Mouse (Mus musculus) hindbrain, embryonic 12.5 days (tissue): Measurements from ENCODE around the gene Arpc5l. TPM values are rescaled to one million over a fixed set of nuclear protein-coding genes. Genes with fewer than 3 reads are reported as not detected.

Source experiments
- ATAC-seq: fragments of 200-750 bp; cut with Nextera tagmentation; 2 replicates; pipeline ENCODE4 v1.8.0; 2017; ENCODE audit warnings: moderate TSS enrichment; ENCODE audit not compliant: low FRiP score
- H3K27ac ChIP-seq: fragments of 300-500 bp; sonication (generic); 2 replicates; pipeline ENCODE4 v1.5.1; 2016; ENCODE audit warnings: mild to moderate bottlenecking
- H3K27me3 ChIP-seq: fragments of 300-500 bp; sonication (generic); 2 replicates; pipeline ENCODE4 v1.6.1; 2016; ENCODE audit warnings: mild to moderate bottlenecking
- H3K36me3 ChIP-seq: fragments of 300-500 bp; sonication (generic); 2 replicates; pipeline ENCODE4 v1.6.1; 2016; ENCODE audit warnings: mild to moderate bottlenecking
- H3K4me1 ChIP-seq: fragments of 300-500 bp; sonication (generic); 2 replicates; pipeline ENCODE4 v1.6.1; 2016
- H3K4me2 ChIP-seq: fragments of 300-500 bp; sonication (generic); replicated peaks from 2 replicates; pipeline ENCODE4 v1.6.1; 2016; ENCODE audit warnings: mild to moderate bottlenecking
- H3K4me3 ChIP-seq: fragments of 300-500 bp; sonication (generic); 2 replicates; pipeline ENCODE4 v1.5.1; 2016; ENCODE audit warnings: mild to moderate bottlenecking
- H3K9ac ChIP-seq: fragments of 300-500 bp; sonication (generic); 2 replicates; pipeline ENCODE4 v1.6.1; 2016; ENCODE audit warnings: mild to moderate bottlenecking, moderate library complexity
- H3K9me3 ChIP-seq: fragments of 300-500 bp; sonication (generic); replicated peaks from 2 replicates; pipeline ENCODE4 v1.6.1; 2016; ENCODE audit warnings: mild to moderate bottlenecking
- WGBS: fragments of 180-500 bp; shearing (Covaris S2); methylation state at CpG from one replicate; pipeline ENCODE4 v1.1.7; 2016; 5-methylcytosine and 5-hydroxymethylcytosine counted together
- polyA plus RNA-seq: library from polyadenylated mRNA; unstranded; fragments of >200 nt; fragmentation: Nextera tagmentation; extraction: Ambion mirVana; gene quantifications from 2 replicates; pipeline ENCODE4 v1.2.1, GENCODE M21; 2016

The Arpc5l gene
- polyA plus RNA-seq, 1 experiment from 2014 or later: 129 TPM

DNA sequence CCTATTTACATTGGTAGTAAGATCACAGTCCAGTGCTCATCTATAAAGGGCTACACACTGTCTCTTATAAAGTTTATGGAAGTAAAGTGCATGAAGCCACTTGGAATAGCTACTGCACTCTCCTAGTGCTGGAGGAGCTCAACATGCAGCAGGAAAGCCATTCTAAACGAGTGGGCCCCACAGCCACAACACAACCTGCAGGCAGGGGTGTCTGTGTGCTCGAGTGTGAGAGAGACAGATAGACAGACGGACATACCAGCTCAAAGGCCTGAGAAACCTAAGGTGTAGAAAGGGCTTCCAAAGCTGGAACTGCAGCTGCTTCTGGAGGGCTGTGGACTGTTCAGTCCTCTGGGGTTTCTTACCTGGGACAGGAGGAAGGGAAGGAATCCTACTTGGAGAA lies 11.4 kb downstream of the Arpc5l start:
- H3K9me3 ChIP-seq: no peaks in the 10 kb centered on the region
- no peaks in the 10 kb centered on the region for H3K4me1 ChIP-seq
- H3K27ac ChIP-seq: no peak overlapping the region
- no peak for ATAC-seq
- no peaks in the 10 kb centered on the region for H3K27me3 ChIP-seq
- H3K36me3 ChIP-seq: peaks cover 72% of the 10 kb centered on the region
- H3K4me2 ChIP-seq: no peak overlapping the region
- 78% methylated on average over 3 of the region's 3 CpGs for WGBS
- no peak overlapping the region for H3K4me3 ChIP-seq
- no peak overlapping the region for H3K9ac ChIP-seq

- Histone ChIP-seq H3K36me3 (peaks cover 77% of the 10 kb centered on the region), H3K4me3 (no peak overlapping the region), H3K4me2 (no peak overlapping the region), H3K9me3 (no peaks in the 10 kb centered on the region), H3K4me1 (no peaks in the 10 kb centered on the region), H3K27me3 (no peaks in the 10 kb centered on the region), H3K9ac (no peak overlapping the region), H3K27ac (no peak overlapping the region)
- WGBS: 87% methylated on average over 1 of the region's 1 CpGs
- ATAC-seq: no peak
Measured at GRCm38 (mm10) chr2:39020004-39020403, 14.9 kb downstream of the Arpc5l start.

DNA sequence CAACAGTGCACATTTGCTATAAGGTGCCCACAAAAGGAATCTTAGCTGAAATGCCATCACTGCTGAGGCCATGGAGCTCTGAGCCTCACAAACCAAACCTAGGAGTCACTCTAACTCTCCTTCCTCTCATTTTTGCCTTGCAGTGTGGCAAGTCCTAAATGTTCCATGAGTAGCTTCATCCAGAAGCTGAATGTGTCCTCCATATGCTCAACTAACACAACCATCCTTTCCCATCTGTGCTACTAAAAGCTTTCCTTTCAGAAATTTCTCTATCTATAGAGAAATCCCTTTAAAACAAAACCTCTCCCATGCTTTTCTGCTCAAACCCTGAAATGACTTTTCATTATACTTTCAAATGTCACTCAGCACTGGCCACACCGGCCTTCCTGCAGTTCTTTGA lies 26.5 kb downstream of the Arpc5l start:
- Histone ChIP-seq H3K4me3 (no peak overlapping the region), H3K27ac (no peak overlapping the region), H3K9me3 (no peaks in the 10 kb centered on the region), H3K27me3 (no peaks in the 10 kb centered on the region), H3K9ac (no peak overlapping the region), H3K4me1 (no peaks in the 10 kb centered on the region), H3K36me3 (peaks cover 75% of the 10 kb centered on the region), H3K4me2 (no peak overlapping the region)
- no peak for ATAC-seq
- WGBS: 91% methylated on average over 1 of the region's 1 CpGs

- H3K9me3 ChIP-seq: no peaks in the 10 kb centered on the region
- no peak overlapping the region for H3K9ac ChIP-seq
- H3K4me2 ChIP-seq: no peak overlapping the region
- no peak overlapping the region for H3K4me3 ChIP-seq
- WGBS: 88% methylated on average over 1 of the region's 1 CpGs
- H3K4me1 ChIP-seq: no peaks in the 10 kb centered on the region
- H3K27ac ChIP-seq: no peak overlapping the region
- ATAC-seq: no peak
- H3K27me3 ChIP-seq: no peaks in the 10 kb centered on the region
- H3K36me3 ChIP-seq: peaks cover 62% of the 10 kb centered on the region
Measured at GRCm38 (mm10) chr2:39040215-39040614, 35.1 kb downstream of the Arpc5l start.

GRCm38 (mm10) chr2:39048515-39048914 lies 43.4 kb downstream of the Arpc5l start:
- no peak for ATAC-seq
- H3K27me3 ChIP-seq: no peaks in the 10 kb centered on the region
- H3K9ac ChIP-seq: no peak overlapping the region
- 100% methylated on average over 1 of the region's 1 CpGs for WGBS
- H3K4me1 ChIP-seq: no peaks in the 10 kb centered on the region
- no peak overlapping the region for H3K27ac ChIP-seq
- no peak overlapping the region for H3K4me2 ChIP-seq
- H3K9me3 ChIP-seq: no peaks in the 10 kb centered on the region
- peaks cover 71% of the 10 kb centered on the region for H3K36me3 ChIP-seq
- H3K4me3 ChIP-seq: no peak overlapping the region

DNA sequence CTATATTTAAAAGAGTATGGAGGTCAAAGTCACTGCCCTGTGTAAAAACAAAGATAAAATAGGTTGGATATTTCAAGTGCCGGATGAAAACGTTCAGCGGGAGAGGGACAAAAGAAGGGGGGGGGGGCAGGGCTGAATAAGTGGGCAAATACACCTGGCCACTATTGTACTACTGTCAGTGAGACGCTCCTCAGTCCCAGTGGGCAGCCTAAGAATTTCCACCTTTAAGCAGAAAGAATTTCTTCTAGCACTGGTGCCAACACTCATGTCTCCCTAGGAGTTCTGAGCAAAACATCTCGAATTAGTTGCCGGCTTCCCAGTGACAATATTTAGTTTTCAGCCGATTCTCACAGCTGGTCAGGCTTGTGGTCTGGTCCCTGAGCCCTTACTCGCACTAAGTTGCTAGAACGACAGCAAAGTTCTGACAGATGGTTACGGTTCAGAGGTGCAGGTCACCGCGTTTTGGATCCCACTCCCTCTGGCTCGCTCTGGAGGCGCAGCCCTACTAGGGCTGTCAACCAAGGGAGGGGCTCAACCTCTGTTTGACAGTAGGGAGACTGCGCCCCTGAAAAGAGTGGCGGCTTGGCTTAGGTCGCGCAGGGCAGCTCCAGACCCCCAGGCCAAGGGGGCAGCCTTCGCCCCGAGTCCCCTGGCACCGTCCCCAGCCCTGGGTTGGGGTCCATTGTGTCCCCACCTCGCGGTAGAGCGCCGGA lies 59.7 kb downstream of the Arpc5l start:
- Histone ChIP-seq H3K4me2 (peak overlapping the region; percentile 76), H3K9ac (peak overlapping the region; percentile 87), H3K27me3 (no peaks in the 10 kb centered on the region), H3K4me1 (peaks cover 9% of the 10 kb centered on the region), H3K9me3 (no peaks in the 10 kb centered on the region), H3K27ac (peak overlapping the region; percentile 86), H3K36me3 (peaks cover 18% of the 10 kb centered on the region), H3K4me3 (peak overlapping the region; percentile 92)
- WGBS: 7% methylated on average over 25 of the region's 25 CpGs
- ATAC-seq: peak; percentile 88; the same call in 1 of the 2 replicates

Other genes starting within 250 kb of the Arpc5l start
- 3.1 and 3.8 TPM in 2 replicates for gene Nr6a1, start 77.7 kb upstream of the Arpc5l start, polyA plus RNA-seq
- gene Olfml2a, start 73.4 kb upstream of the Arpc5l start, polyA plus RNA-seq: 4.9 and 5.7 TPM in 2 replicates
- 2.1 and 2.2 TPM in 2 replicates for gene Wdr38, start 7.9 kb upstream of the Arpc5l start, polyA plus RNA-seq
- 899 and 939 TPM in 2 replicates for gene Rpl35, start 276 bp downstream of the Arpc5l start, polyA plus RNA-seq
- gene Golga1, start 60.2 kb downstream of the Arpc5l start, polyA plus RNA-seq: 35.1 and 39.0 TPM in 2 replicates
- gene Scai, start 185.4 kb downstream of the Arpc5l start, polyA plus RNA-seq: 18.7 and 18.9 TPM in 2 replicates
- gene Ppp6c, start 221.1 kb downstream of the Arpc5l start, polyA plus RNA-seq: 80.7 and 87.9 TPM in 2 replicates